Mouse (Mus musculus): ENCODE data around the gene St6galnac4. TPM values are rescaled to one million over a fixed set of nuclear protein-coding genes. Genes with fewer than 3 reads are reported as not detected.

The St6galnac4 gene
- total RNA-seq, 2 experiments from 2014 or later = 14.3 to 14.7 TPM

Other genes starting within 250 kb of the St6galnac4 start
- gene Ciz1, start 234.8 kb upstream of the St6galnac4 start, total RNA-seq (2021) = 10 to 100 TPM; 49.0 to 63.5 TPM
- 10 to 100 TPM; 15.8 to 23.8 TPM for gene Dnm1, start 233.8 kb upstream of the St6galnac4 start, total RNA-seq (2021)
- 100 to 1,000 TPM; 143 to 149 TPM for gene 1110008P14Rik, start 205.2 kb upstream of the St6galnac4 start, total RNA-seq (2021)
- gene Lcn2, start 198.8 kb upstream of the St6galnac4 start, total RNA-seq (2021) = 10 to 100 TPM; 12.0 to 21.8 TPM
- 10 to 100 TPM; 91.7 to 98.5 TPM for gene Ptges2, start 191.2 kb upstream of the St6galnac4 start, total RNA-seq (2021)
- 1 to 10 TPM; 3.6 to 3.7 TPM for gene Naif1, start 136.6 kb upstream of the St6galnac4 start, total RNA-seq (2021)
- 100 to 1,000 TPM in 1 of 2 experiments, 10 to 100 TPM in 1; 36.5 to 121 TPM for gene Slc25a25, start 135.7 kb upstream of the St6galnac4 start, total RNA-seq (2021)
- 10 to 100 TPM; 24.6 to 26.8 TPM for gene Fam102a, start 51.8 kb upstream of the St6galnac4 start, total RNA-seq (2021)
- 10 to 100 TPM; 44.4 to 49.9 TPM for gene Dpm2, start 16.2 kb upstream of the St6galnac4 start, total RNA-seq (2021)
- not detected for gene Pip5kl1, start 12.3 kb upstream of the St6galnac4 start, total RNA-seq (2021)
- not detected for gene 9430097D07Rik, start 11.4 kb upstream of the St6galnac4 start, total RNA-seq (2021)
- gene St6galnac6, start 12.6 kb downstream of the St6galnac4 start, total RNA-seq (2021) = 10 to 100 TPM; 55.2 to 64.1 TPM
- gene Ak1, start 34.7 kb downstream of the St6galnac4 start, total RNA-seq (2021) = 100 to 1,000 TPM in 1 of 2 experiments, 10 to 100 TPM in 1; 71.5 to 143 TPM
- gene Eng, start 59.5 kb downstream of the St6galnac4 start, total RNA-seq (2021) = 10 to 100 TPM; 97.9 to 99.9 TPM
- gene Fpgs, start 117.0 kb downstream of the St6galnac4 start, total RNA-seq (2021) = 10 to 100 TPM; 27.1 to 37.6 TPM
- 10 to 100 TPM; 65.5 to 70.9 TPM for gene Cdk9, start 126.0 kb downstream of the St6galnac4 start, total RNA-seq (2021)
- 10 to 100 TPM; 28.9 to 35.4 TPM for gene Sh2d3c, start 134.0 kb downstream of the St6galnac4 start, total RNA-seq (2021)
- under 1 TPM in 1 of 2 experiments, not detected in 1; 0.30 TPM for gene 6330409D20Rik, start 153.9 kb downstream of the St6galnac4 start, total RNA-seq (2021)
- gene Tor2a, start 170.1 kb downstream of the St6galnac4 start, total RNA-seq (2021) = 10 to 100 TPM; 27.7 to 32.6 TPM
- under 1 TPM in 1 of 2 experiments, not detected in 1; 0.15 TPM for gene Ttc16, start 188.5 kb downstream of the St6galnac4 start, total RNA-seq (2021)
- 1 to 10 TPM; 4.8 to 5.0 TPM for gene Ptrh1, start 188.7 kb downstream of the St6galnac4 start, total RNA-seq (2021)
- gene Cfap157, start 197.3 kb downstream of the St6galnac4 start, total RNA-seq (2021) = not detected

Measured in adrenal gland, postnatal 10 days (tissue).